ENCODE assay signal across 19 mouse cellular contexts in genomic region chr12:119577280-119577679, GRCm38 (mm10).
DNase-seq lines count a peak whose midpoint lies in the region; ATAC-seq and TF ChIP-seq lines count a peak whose summit lies in the region.
"Had no signal": no experiment of that assay in that cellular context is flagged by ENCODE, and none has a peak within 500 bp of the region (broad histone marks: within the 10 kb centered on the region; RNA-seq: fewer than 3 reads in every experiment).

No protein-coding gene starts in this region.

- H3K4me2 ChIP-seq in midbrain, embryonic 15.5 days, result no peak overlapping the region
- H3K4me2 ChIP-seq in midbrain, postnatal 0 days (ENCODE audit: low read depth, low read length, poor library complexity, severe bottlenecking), result no peak overlapping the region
- no peak overlapping the region for H3K4me2 ChIP-seq in midbrain, embryonic 16.5 days (ENCODE audit: low read length)
- H3K4me2 ChIP-seq in midbrain, embryonic 14.5 days (ENCODE audit: low read length), result no peak overlapping the region

- no peaks in the 10 kb centered on the region for H3K36me3 ChIP-seq in midbrain, embryonic 15.5 days (replicated peaks)
- no peaks in the 10 kb centered on the region for H3K36me3 ChIP-seq in midbrain, postnatal 0 days (ENCODE audit: insufficient read depth, low read length)
- no peaks in the 10 kb centered on the region for H3K36me3 ChIP-seq in midbrain, embryonic 16.5 days (ENCODE audit: control insufficient read depth, insufficient read depth, low read length)
- no peaks in the 10 kb centered on the region for H3K36me3 ChIP-seq in midbrain, embryonic 14.5 days (ENCODE audit: control insufficient read depth, insufficient read depth, low read length)
- H3K36me3 ChIP-seq: G1E had no signal

- no peak for DNase-seq in midbrain, postnatal 0 days (ENCODE audit: low spot score)
- no peak for DNase-seq in midbrain, embryonic 14.5 days
- DNase-seq: adrenal gland, adult 2 months; adrenal gland, adult 8-10 months; adrenal gland, postnatal 10 days; adrenal gland, postnatal 14 days; adrenal gland, postnatal 25 days; adrenal gland, postnatal 36 days; B cell, adult 2 months; cerebellum, adult 11 months; cerebellum, adult 11-12 months; cerebellum, adult 18-20 months had no signal

- H3K27me3 ChIP-seq in midbrain, embryonic 15.5 days (replicated peaks), result no peaks in the 10 kb centered on the region
- H3K27me3 ChIP-seq in midbrain, postnatal 0 days (ENCODE audit: insufficient read depth, low read length), result no peaks in the 10 kb centered on the region
- H3K27me3 ChIP-seq in midbrain, embryonic 16.5 days (ENCODE audit: control insufficient read depth, insufficient read depth, low read depth, low read length), result no peaks in the 10 kb centered on the region
- no peaks in the 10 kb centered on the region for H3K27me3 ChIP-seq in midbrain, embryonic 14.5 days (ENCODE audit: control insufficient read depth, insufficient read depth, low read length)
- H3K27me3 ChIP-seq: CH12.LX, Patski had no signal

- H3K9me3 ChIP-seq in midbrain, embryonic 15.5 days, result no peaks in the 10 kb centered on the region
- no peaks in the 10 kb centered on the region for H3K9me3 ChIP-seq in midbrain, postnatal 0 days (ENCODE audit: low read length)
- H3K9me3 ChIP-seq in midbrain, embryonic 16.5 days (replicated peaks; ENCODE audit: control insufficient read depth, low read length, poor library complexity, severe bottlenecking), result no peaks in the 10 kb centered on the region
- H3K9me3 ChIP-seq in midbrain, embryonic 14.5 days (ENCODE audit: control insufficient read depth, low read length), result peaks cover 2% of the 10 kb centered on the region; the same call in 1 of the 2 replicates

- TF ChIP-seq CTCF in midbrain, postnatal 0 days (IDR thresholded peaks at IDR 0.05), result no peak

- H3K9ac ChIP-seq in midbrain, embryonic 15.5 days, result no peak overlapping the region
- H3K9ac ChIP-seq in midbrain, postnatal 0 days (replicated peaks; ENCODE audit: low read length, poor library complexity, severe bottlenecking), result no peak overlapping the region
- no peak overlapping the region for H3K9ac ChIP-seq in midbrain, embryonic 16.5 days (ENCODE audit: low read depth, low read length)
- H3K9ac ChIP-seq in midbrain, embryonic 14.5 days (replicated peaks; ENCODE audit: low read length), result no peak overlapping the region

- H3K4me1 ChIP-seq in midbrain, embryonic 15.5 days, result no peaks in the 10 kb centered on the region
- no peaks in the 10 kb centered on the region for H3K4me1 ChIP-seq in midbrain, postnatal 0 days (ENCODE audit: insufficient read depth, low read length)
- no peaks in the 10 kb centered on the region for H3K4me1 ChIP-seq in midbrain, embryonic 16.5 days (ENCODE audit: control insufficient read depth, insufficient read depth, low read length)
- H3K4me1 ChIP-seq in midbrain, embryonic 14.5 days (ENCODE audit: control insufficient read depth, insufficient read depth, low read length), result no peaks in the 10 kb centered on the region

- H3K27ac ChIP-seq in midbrain, embryonic 15.5 days, result no peak overlapping the region
- H3K27ac ChIP-seq in midbrain, postnatal 0 days (ENCODE audit: low read depth, low read length), result no peak overlapping the region
- no peak overlapping the region for H3K27ac ChIP-seq in midbrain, embryonic 16.5 days (ENCODE audit: low read length)
- no peak overlapping the region for H3K27ac ChIP-seq in midbrain, embryonic 14.5 days (replicated peaks; ENCODE audit: low read depth, low read length)

- no peak overlapping the region for H3K4me3 ChIP-seq in midbrain, embryonic 15.5 days
- no peak overlapping the region for H3K4me3 ChIP-seq in midbrain, postnatal 0 days (ENCODE audit: low read depth, low read length)
- H3K4me3 ChIP-seq in midbrain, embryonic 16.5 days (ENCODE audit: low read depth, low read length), result no peak overlapping the region
- no peak overlapping the region for H3K4me3 ChIP-seq in midbrain, embryonic 14.5 days (replicated peaks; ENCODE audit: low read depth, low read length)

- peak; percentile 58 for ATAC-seq in midbrain, embryonic 15.5 days (replicated peaks)
- ATAC-seq in midbrain, postnatal 0 days (ENCODE audit: low FRiP score), result no peak
- peak; percentile 62; the same call in 1 of the 2 replicates for ATAC-seq in midbrain, embryonic 16.5 days
- no peak for ATAC-seq in midbrain, embryonic 14.5 days (ENCODE audit: low FRiP score, low TSS enrichment)
- ATAC-seq: activated CD4-positive, CD25-positive, alpha-beta regulatory T cell, adult 4 months; CD4-positive, CD25-positive, alpha-beta regulatory T cell, adult 4 months; Patski had no signal

Comparison
In these comparisons a context has a peak if more than half of its experiments do, and no peak if none do; other contexts are left out.
1. ATAC-seq: peak in midbrain, embryonic 15.5 days (single experiment) and midbrain, embryonic 16.5 days (single experiment); none in midbrain, postnatal 0 days (single experiment) and midbrain, embryonic 14.5 days (single experiment).